Mouse (Mus musculus) heart, embryonic 10.5 days (tissue): Measurements from ENCODE around the gene Gfpt2. TPM values are rescaled to one million over a fixed set of nuclear protein-coding genes. Genes with fewer than 3 reads are reported as not detected.
"Not testable (repeated sequence)": the region's sequence is repeated elsewhere in the genome, so short reads cannot be mapped to it uniquely, and the experiment has no call there.

Source experiments
- DNase-seq: peaks from one replicate; pipeline ENCODE4 v3.0.0-alpha.2; 2017; ENCODE audit warnings: low spot score
- H3K27ac ChIP-seq: fragments of 300-500 bp; sonication (generic); 2 replicates; pipeline ENCODE4 v1.5.1; 2016; ENCODE audit warnings: mild to moderate bottlenecking
- H3K27me3 ChIP-seq: fragments of 300-500 bp; sonication (generic); 2 replicates; pipeline ENCODE4 v1.6.1; 2016; ENCODE audit warnings: mild to moderate bottlenecking; ENCODE audit not compliant: poor library complexity, insufficient read depth, severe bottlenecking
- H3K36me3 ChIP-seq: fragments of 300-500 bp; sonication (generic); 2 replicates; pipeline ENCODE4 v1.6.1; 2016; ENCODE audit warnings: mild to moderate bottlenecking, moderate library complexity
- H3K4me1 ChIP-seq: fragments of 300-500 bp; sonication (generic); 2 replicates; pipeline ENCODE4 v1.6.1; 2016; ENCODE audit warnings: mild to moderate bottlenecking
- H3K4me3 ChIP-seq: fragments of 300-500 bp; sonication (generic); 2 replicates; pipeline ENCODE4 v1.5.1; 2016; ENCODE audit warnings: mild to moderate bottlenecking, moderate library complexity
- H3K9me3 ChIP-seq: fragments of 300-500 bp; sonication (generic); 2 replicates; pipeline ENCODE4 v1.6.1; 2016; ENCODE audit warnings: mild to moderate bottlenecking, moderate library complexity
- WGBS: fragments of 180-500 bp; shearing (Covaris S2); methylation state at CpG from one replicate; pipeline ENCODE4 v1.1.7; 2016; 5-methylcytosine and 5-hydroxymethylcytosine counted together
- polyA plus RNA-seq: library from polyadenylated mRNA; unstranded; fragments of >200 nt; fragmentation: Nextera tagmentation; extraction: Ambion mirVana; gene quantifications from 2 replicates; pipeline ENCODE4 v1.2.1, GENCODE M21; 2016

Gene Gfpt2
- polyA plus RNA-seq, 1 experiment from 2014 or later = 21.3 TPM

- no peaks in the 10 kb centered on the region for H3K9me3 ChIP-seq
- H3K4me3 ChIP-seq = no peak overlapping the region
- no peak for DNase-seq
- no peak overlapping the region for H3K27ac ChIP-seq
- H3K27me3 ChIP-seq = no peaks in the 10 kb centered on the region
- peaks cover 10% of the 10 kb centered on the region; the same call in 1 of the 2 replicates for H3K36me3 ChIP-seq
- H3K4me1 ChIP-seq = peaks cover 3% of the 10 kb centered on the region; the same call in 1 of the 2 replicates
- 90% methylated on average over 4 of the region's 4 CpGs for WGBS
These were observed 9.8 kb downstream of the Gfpt2 start for GRCm38 (mm10) chr11:49803801-49804200.

- no peaks in the 10 kb centered on the region for H3K27me3 ChIP-seq
- H3K4me3 ChIP-seq = no peak overlapping the region
- no peaks in the 10 kb centered on the region for H3K9me3 ChIP-seq
- peaks cover 29% of the 10 kb centered on the region for H3K36me3 ChIP-seq
- H3K4me1 ChIP-seq = 0 out of 2 replicates have a peak, but pooled peaks cover 5% of the 10 kb centered on the region
- no peak overlapping the region for H3K27ac ChIP-seq
- 46% methylated on average over 3 of the region's 3 CpGs for WGBS
- DNase-seq = no peak
These were observed 12.2 kb downstream of the Gfpt2 start for GRCm38 (mm10) chr11:49806218-49806617.

GRCm38 (mm10) chr11:49808946-49809345 lies 15.0 kb downstream of the Gfpt2 start:
- Histone ChIP-seq H3K4me3 (no peak overlapping the region), H3K27ac (no peak overlapping the region), H3K27me3 (no peaks in the 10 kb centered on the region), H3K4me1 (0 out of 2 replicates have a peak, but pooled peaks cover 6% of the 10 kb centered on the region), H3K9me3 (no peaks in the 10 kb centered on the region), H3K36me3 (peaks cover 45% of the 10 kb centered on the region)
- no peak for DNase-seq
- 84% methylated on average over 9 of the region's 9 CpGs for WGBS

- H3K36me3 ChIP-seq = peaks cover 55% of the 10 kb centered on the region
- not testable (repeated sequence) for H3K4me3 ChIP-seq, H3K9me3 ChIP-seq, H3K27ac ChIP-seq, DNase-seq, H3K27me3 ChIP-seq, H3K4me1 ChIP-seq
- 71% methylated on average over 7 of the region's 7 CpGs for WGBS
These were observed 16.7 kb downstream of the Gfpt2 start for GRCm38 (mm10) chr11:49810696-49811095.

- Histone ChIP-seq H3K27ac (no peak overlapping the region), H3K4me3 (no peak overlapping the region), H3K27me3 (no peaks in the 10 kb centered on the region), H3K4me1 (0 out of 2 replicates have a peak, but pooled peaks cover 6% of the 10 kb centered on the region), H3K9me3 (no peaks in the 10 kb centered on the region), H3K36me3 (peaks cover 54% of the 10 kb centered on the region)
- DNase-seq = no peak
- WGBS = 54% methylated on average over 8 of the region's 8 CpGs
These were observed 17.1 kb downstream of the Gfpt2 start for GRCm38 (mm10) chr11:49811099-49811541.

- H3K27ac ChIP-seq = no peak overlapping the region
- no peaks in the 10 kb centered on the region for H3K27me3 ChIP-seq
- H3K36me3 ChIP-seq = peaks cover 56% of the 10 kb centered on the region
- DNase-seq = no peak
- H3K4me3 ChIP-seq = no peak overlapping the region
- 75% methylated on average over 8 of the region's 8 CpGs for WGBS
- 0 out of 2 replicates have a peak, but pooled peaks cover 6% of the 10 kb centered on the region for H3K4me1 ChIP-seq
- H3K9me3 ChIP-seq = no peaks in the 10 kb centered on the region
These were observed 17.9 kb downstream of the Gfpt2 start for GRCm38 (mm10) chr11:49811879-49812278.

GRCm38 (mm10) chr11:49818869-49819566 lies 25.0 kb downstream of the Gfpt2 start:
- 90% methylated on average over 15 of the region's 15 CpGs for WGBS
- Histone ChIP-seq H3K27me3 (no peaks in the 10 kb centered on the region), H3K36me3 (peaks cover 34% of the 10 kb centered on the region), H3K9me3 (no peaks in the 10 kb centered on the region), H3K4me1 (no peaks in the 10 kb centered on the region), H3K27ac (no peak overlapping the region), H3K4me3 (no peak overlapping the region)
- no peak for DNase-seq

- Histone ChIP-seq H3K9me3 (no peaks in the 10 kb centered on the region), H3K4me1 (no peaks in the 10 kb centered on the region), H3K27me3 (no peaks in the 10 kb centered on the region), H3K4me3 (no peak overlapping the region), H3K36me3 (peaks cover 37% of the 10 kb centered on the region), H3K27ac (no peak overlapping the region)
- no peak for DNase-seq
- 88% methylated on average over 7 of the region's 7 CpGs for WGBS
These were observed 25.7 kb downstream of the Gfpt2 start for GRCm38 (mm10) chr11:49819676-49820075.

GRCm38 (mm10) chr11:49820928-49821327 lies 26.9 kb downstream of the Gfpt2 start:
- no peak for DNase-seq
- H3K27ac ChIP-seq = no peak overlapping the region
- H3K9me3 ChIP-seq = no peaks in the 10 kb centered on the region
- no peaks in the 10 kb centered on the region for H3K27me3 ChIP-seq
- H3K4me3 ChIP-seq = no peak overlapping the region
- no peaks in the 10 kb centered on the region for H3K4me1 ChIP-seq
- 92% methylated on average over 2 of the region's 2 CpGs for WGBS
- H3K36me3 ChIP-seq = peaks cover 35% of the 10 kb centered on the region

- H3K27me3 ChIP-seq = no peaks in the 10 kb centered on the region
- H3K4me1 ChIP-seq = no peaks in the 10 kb centered on the region
- no peak overlapping the region for H3K4me3 ChIP-seq
- WGBS = 86% methylated on average over 2 of the region's 2 CpGs
- no peak for DNase-seq
- H3K9me3 ChIP-seq = no peaks in the 10 kb centered on the region
- H3K27ac ChIP-seq = no peak overlapping the region
- H3K36me3 ChIP-seq = peaks cover 38% of the 10 kb centered on the region
These were observed 27.6 kb downstream of the Gfpt2 start for GRCm38 (mm10) chr11:49821546-49821945.

- no peak for DNase-seq
- peaks cover 36% of the 10 kb centered on the region for H3K36me3 ChIP-seq
- WGBS = 88% methylated on average over 2 of the region's 2 CpGs
- no peaks in the 10 kb centered on the region for H3K9me3 ChIP-seq
- H3K27ac ChIP-seq = no peak overlapping the region
- no peak overlapping the region for H3K4me3 ChIP-seq
- H3K4me1 ChIP-seq = no peaks in the 10 kb centered on the region
- H3K27me3 ChIP-seq = no peaks in the 10 kb centered on the region
These were observed 28.4 kb downstream of the Gfpt2 start for GRCm38 (mm10) chr11:49822337-49822736.

- no peaks in the 10 kb centered on the region for H3K4me1 ChIP-seq
- no peaks in the 10 kb centered on the region for H3K9me3 ChIP-seq
- peaks cover 32% of the 10 kb centered on the region for H3K36me3 ChIP-seq
- no peak overlapping the region for H3K27ac ChIP-seq
- H3K4me3 ChIP-seq = no peak overlapping the region
- peak; percentile 81 for DNase-seq
- H3K27me3 ChIP-seq = no peaks in the 10 kb centered on the region
- 41% methylated on average over 2 of the region's 2 CpGs for WGBS
These were observed 30.9 kb downstream of the Gfpt2 start for GRCm38 (mm10) chr11:49824896-49825295.

GRCm38 (mm10) chr11:49827243-49827642 lies 33.3 kb downstream of the Gfpt2 start:
- no peaks in the 10 kb centered on the region for H3K27me3 ChIP-seq
- no peak for DNase-seq
- H3K4me1 ChIP-seq = no peaks in the 10 kb centered on the region
- WGBS = 53% methylated on average over 6 of the region's 6 CpGs
- H3K9me3 ChIP-seq = no peaks in the 10 kb centered on the region
- peaks cover 53% of the 10 kb centered on the region for H3K36me3 ChIP-seq
- no peak overlapping the region for H3K27ac ChIP-seq
- H3K4me3 ChIP-seq = no peak overlapping the region
